Mouse (Mus musculus) urinary bladder, postnatal 4 days (tissue): Measurements from ENCODE around the gene Ubfd1.

Experiments
- DNase-seq, 2 experiments: peaks; one replicate each; pipeline ENCODE4 v3.0.0; 2021 to 2022; ENCODE audit warnings: low spot score in 2 of 2

Gene Ubfd1

GRCm38 (mm10) chr7:122066945-122067516 lies at the start of gene Ubfd1, which contains the start of gene Ears2:
Gene Ubfd1, plus strand, starts transcription at chr7:122067175.
Gene Ears2, minus strand, starts transcription at chr7:122067263.
- peak; percentile 94 to 96 for DNase-seq

GRCm38 (mm10) chr7:122018247-122018646 lies 48.7 kb upstream of the Ubfd1 start:
- DNase-seq: no peak

GRCm38 (mm10) chr7:122018978-122019377 lies 48.0 kb upstream of the Ubfd1 start:
- DNase-seq: no peak

- DNase-seq: no peak
Observed at GRCm38 (mm10) chr7:122020273-122020666, 46.7 kb upstream of the Ubfd1 start.

- peak; percentile 86 to 89 for DNase-seq
Observed at GRCm38 (mm10) chr7:122020667-122021354, 46.2 kb upstream of the Ubfd1 start, which contains the start of gene Gga2. Gene Gga2, minus strand, starts transcription at chr7:122021222.

- DNase-seq: no peak
Observed at GRCm38 (mm10) chr7:122022131-122022530, 44.8 kb upstream of the Ubfd1 start.

GRCm38 (mm10) chr7:122033371-122033770 lies 33.6 kb upstream of the Ubfd1 start:
- DNase-seq: no peak

- DNase-seq: no peak
Observed at GRCm38 (mm10) chr7:122034348-122034747, 32.6 kb upstream of the Ubfd1 start.

- DNase-seq: no peak
Observed at GRCm38 (mm10) chr7:122044106-122044505, 22.9 kb upstream of the Ubfd1 start.

- peak in 1 of 2 experiments; percentile 65 for DNase-seq
Observed at GRCm38 (mm10) chr7:122045181-122045634, 21.8 kb upstream of the Ubfd1 start.

- no peak for DNase-seq
Observed at GRCm38 (mm10) chr7:122045711-122046110, 21.3 kb upstream of the Ubfd1 start.

- DNase-seq: no peak
Observed at GRCm38 (mm10) chr7:122046813-122047212, 20.2 kb upstream of the Ubfd1 start.

GRCm38 (mm10) chr7:122048191-122048590 lies 18.8 kb upstream of the Ubfd1 start:
- DNase-seq: no peak

- DNase-seq: peak in 1 of 2 experiments; percentile 24
Observed at GRCm38 (mm10) chr7:122050834-122051233, 16.1 kb upstream of the Ubfd1 start.

- DNase-seq: no peak
Observed at GRCm38 (mm10) chr7:122056633-122057032, 10.3 kb upstream of the Ubfd1 start.

- no peak for DNase-seq
Observed at GRCm38 (mm10) chr7:122065656-122066055, 1.3 kb upstream of the Ubfd1 start.

- no peak for DNase-seq
Observed at GRCm38 (mm10) chr7:122066102-122066944, 652 bp upstream of the Ubfd1 start.

- DNase-seq: peak in 1 of 2 experiments; percentile 31
Observed at GRCm38 (mm10) chr7:122067517-122068381, 774 bp downstream of the Ubfd1 start.

- no peak for DNase-seq
Observed at GRCm38 (mm10) chr7:122074374-122074773, 7.4 kb downstream of the Ubfd1 start.

GRCm38 (mm10) chr7:122079798-122080554 lies 13.0 kb downstream of the Ubfd1 start:
- no peak for DNase-seq

- no peak for DNase-seq
Observed at GRCm38 (mm10) chr7:122081071-122081470, 14.1 kb downstream of the Ubfd1 start.
